Mouse (Mus musculus) B cell, adult 2 months (primary cell): ENCODE measurements at regions not wholly inside any gene's neighbourhood (a gene's known extent, or its start where the extent isn't known, plus 50 kb on each side); places are given as distances from the start of the nearest gene placed in this dataset.

Experiments
- DNase-seq, 2 experiments: peaks; one replicate each; pipeline ENCODE4 v3.0.0; 2022

GRCm38 (mm10) chr1:15155046-15155445 lies 938.1 kb downstream of the 4930444P10Rik start:
- no peak for DNase-seq

GRCm38 (mm10) chr1:15153952-15154351 lies 939.2 kb downstream of the 4930444P10Rik start:
- DNase-seq, result no peak

GRCm38 (mm10) chr1:15143922-15144591 lies 949.1 kb downstream of the 4930444P10Rik start:
- no peak for DNase-seq

- no peak for DNase-seq
Observed at GRCm38 (mm10) chr1:15118462-15118861, 974.7 kb downstream of the 4930444P10Rik start.

- no peak for DNase-seq
Observed at GRCm38 (mm10) chr1:15111420-15111819, 981.7 kb downstream of the 4930444P10Rik start.

GRCm38 (mm10) chr1:15070331-15070730 lies 1022.8 kb downstream of the 4930444P10Rik start:
- DNase-seq, result no peak

- no peak for DNase-seq
Observed at GRCm38 (mm10) chr1:15034047-15034446, 1059.1 kb downstream of the 4930444P10Rik start.

- no peak for DNase-seq
Observed at GRCm38 (mm10) chr1:15018460-15018779, 1074.7 kb downstream of the 4930444P10Rik start.

- DNase-seq, result no peak
Observed at GRCm38 (mm10) chr1:15017689-15018459, 1075.3 kb downstream of the 4930444P10Rik start.

- DNase-seq, result no peak
Observed at GRCm38 (mm10) chr1:15007663-15008344, 1085.3 kb downstream of the 4930444P10Rik start.

- DNase-seq, result no peak
Observed at GRCm38 (mm10) chr1:14995348-14995747, 1097.8 kb downstream of the 4930444P10Rik start.

GRCm38 (mm10) chr1:14980093-14980711 lies 1112.9 kb downstream of the 4930444P10Rik start:
- peak; percentile 22 to 23 for DNase-seq
